8 mouse cellular contexts compared by ENCODE assay signal in the genomic region with DNA sequence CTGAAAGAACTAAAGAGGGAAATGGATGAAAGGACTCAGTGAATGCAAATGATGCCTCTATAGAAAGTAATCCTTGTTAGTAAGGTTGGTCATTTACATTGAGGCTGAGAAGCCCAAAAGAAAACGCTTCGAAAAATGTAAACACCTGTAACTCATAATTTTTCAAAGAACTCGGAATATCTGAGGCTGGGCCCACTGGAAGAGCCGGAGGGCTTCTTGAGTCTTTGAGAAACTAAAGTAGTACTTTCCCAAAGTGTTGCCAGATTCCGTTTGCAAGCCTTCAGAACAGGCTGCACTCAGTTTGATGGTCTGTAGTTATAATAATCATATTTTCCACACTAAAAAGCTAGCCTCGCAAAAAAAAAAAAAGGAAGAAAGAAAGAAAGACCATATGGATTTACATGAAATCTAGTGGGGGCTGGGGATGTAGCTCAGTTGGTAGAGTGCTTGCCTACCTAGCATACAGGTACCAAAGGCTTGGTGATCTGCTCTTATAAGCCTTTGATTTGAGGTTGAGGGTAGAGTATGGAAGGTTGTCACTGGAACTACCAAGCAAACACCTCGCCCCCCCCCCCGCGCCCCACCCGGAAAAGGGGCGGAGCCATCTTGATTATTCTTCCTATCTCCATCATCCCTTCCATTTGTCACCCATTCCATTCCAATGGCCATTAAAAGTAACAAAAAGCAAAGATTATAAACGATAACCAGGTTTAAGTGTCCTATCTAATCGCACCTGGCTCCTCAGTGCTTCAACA. TPM values are rescaled to one million over a fixed set of nuclear protein-coding genes. Genes with fewer than 3 reads are reported as not detected.
DNase-seq lines count a peak whose midpoint lies in the region; ATAC-seq and TF ChIP-seq lines count a peak whose summit lies in the region.

A gene (minus strand): TSS at position 48 of the 755 bp plus-strand sequence.

- H3K4me3 ChIP-seq in layer of hippocampus, adult 2 months: peak within 1 kb of the TSS; percentile 93
- H3K4me3 ChIP-seq in forebrain, embryonic 15.5 days: peak within 1 kb of the TSS; percentile 59
- H3K4me3 ChIP-seq in hindbrain, embryonic 13.5 days: peak within 1 kb of the TSS; percentile 62
- peak within 1 kb of the TSS; percentile 86 for H3K4me3 ChIP-seq in liver, embryonic 14.5 days (ENCODE audit: insufficient read depth in 1 of 2, low read depth in 2 of 2, low read length in 2 of 2)

- no peaks in the 10 kb centered on the region for H3K9me3 ChIP-seq in forebrain, embryonic 15.5 days
- no peaks in the 10 kb centered on the region for H3K9me3 ChIP-seq in hindbrain, embryonic 13.5 days
- H3K9me3 ChIP-seq in liver, embryonic 14.5 days (ENCODE audit: control insufficient read depth, low read length): no peaks in the 10 kb centered on the region

- H3K9ac ChIP-seq in forebrain, embryonic 15.5 days (replicated peaks): peak within 1 kb of the TSS; percentile 68
- peak within 1 kb of the TSS; percentile 80 for H3K9ac ChIP-seq in hindbrain, embryonic 13.5 days
- H3K9ac ChIP-seq in liver, embryonic 14.5 days (replicated peaks): peak within 1 kb of the TSS; percentile 66

- peak; percentile 24; the same call in 1 of the 2 replicates for ATAC-seq in forebrain, embryonic 15.5 days (replicated peaks)
- peak; percentile 21; the same call in 1 of the 2 replicates for ATAC-seq in hindbrain, embryonic 13.5 days (ENCODE audit: low FRiP score)
- ATAC-seq in liver, embryonic 14.5 days (ENCODE audit: insufficient read depth): no peak

- peaks cover 14% of the 10 kb centered on the region for H3K4me1 ChIP-seq in forebrain, embryonic 15.5 days
- H3K4me1 ChIP-seq in hindbrain, embryonic 13.5 days (replicated peaks): peaks cover 15% of the 10 kb centered on the region
- peaks cover 0 to 6% of the 10 kb centered on the region in 2 experiments; a peak in 3 of 4 replicates for H3K4me1 ChIP-seq in liver, embryonic 14.5 days (replicated peaks; ENCODE audit: control insufficient read depth in 2 of 2, insufficient read depth in 2 of 2, low read length in 1 of 2)

- WGBS in forebrain, embryonic 15.5 days: 47% methylated on average over 13 of the region's 13 CpGs
- WGBS in hindbrain, embryonic 13.5 days: 51% methylated on average over 13 of the region's 13 CpGs
- 37% methylated on average over 13 of the region's 13 CpGs for WGBS in liver, embryonic 14.5 days (ENCODE audit: insufficient replicate concordance)

- 0 out of 2 replicates have a peak, but pooled peaks cover 2% of the 10 kb centered on the region for H3K36me3 ChIP-seq in forebrain, embryonic 15.5 days
- H3K36me3 ChIP-seq in hindbrain, embryonic 13.5 days: 0 out of 2 replicates have a peak, but pooled peaks cover 8% of the 10 kb centered on the region
- no peaks in the 10 kb centered on the region for H3K36me3 ChIP-seq in liver, embryonic 14.5 days (replicated peaks; ENCODE audit: control insufficient read depth, insufficient read depth, low read depth)

- TF ChIP-seq CTCF in layer of hippocampus, adult 2 months (conservative IDR thresholded peaks at IDR 0.05): no peak
- no peak for TF ChIP-seq CTCF in liver, embryonic 14.5 days (IDR thresholded peaks at IDR 0.05; ENCODE audit: low read depth)

- H3K4me2 ChIP-seq in forebrain, embryonic 15.5 days (replicated peaks): peak within 1 kb of the TSS; percentile 60
- H3K4me2 ChIP-seq in hindbrain, embryonic 13.5 days: peak within 1 kb of the TSS; percentile 82
- peak within 1 kb of the TSS; percentile 83 for H3K4me2 ChIP-seq in liver, embryonic 14.5 days (ENCODE audit: low read depth)

- TF ChIP-seq EP300 in liver, embryonic 14.5 days (IDR thresholded peaks at IDR 0.05; ENCODE audit: low read depth): no peak

- H3K27me3 ChIP-seq in forebrain, embryonic 15.5 days: no peaks in the 10 kb centered on the region
- no peaks in the 10 kb centered on the region for H3K27me3 ChIP-seq in hindbrain, embryonic 13.5 days
- no peaks in the 10 kb centered on the region for H3K27me3 ChIP-seq in liver, embryonic 14.5 days (ENCODE audit: control insufficient read depth, insufficient read depth, low read length)

- H3K27ac ChIP-seq in layer of hippocampus, adult 2 months: peak within 1 kb of the TSS; percentile 98
- peak within 1 kb of the TSS; percentile 76 for H3K27ac ChIP-seq in forebrain, embryonic 15.5 days (replicated peaks)
- peak within 1 kb of the TSS; percentile 87 for H3K27ac ChIP-seq in hindbrain, embryonic 13.5 days
- H3K27ac ChIP-seq in liver, embryonic 14.5 days: no peak within 1 kb of the TSS; the same call in 1 of the 2 replicates

- no peak for DNase-seq in layer of hippocampus, adult 2 months (ENCODE audit: low spot score in 2 of 2)
- DNase-seq in layer of hippocampus, adult 9-11 months: no peak
- peak; percentile 52 for DNase-seq in NIH3T3 (ENCODE audit: low read depth)
- no peak for DNase-seq in liver, embryonic 14.5 days (ENCODE audit: low read depth in 3 of 3, low spot score in 3 of 3)
- no peak for DNase-seq in c-Kit-positive CD71-positive TER-119-positive erythroid progenitor cells, embryonic 14.5 days (ENCODE audit: low spot score)
- DNase-seq in right cerebral cortex, postnatal 25 days: no peak

RNA-seq across cellular contexts. Expression of the gene that starts here (rescaled TPM):
- 100 to 1,000 TPM; 132 to 142 TPM for total RNA-seq in layer of hippocampus, adult 2 months (2021)
- polyA plus RNA-seq in forebrain, embryonic 15.5 days (2015; fragmentation: Nextera tagmentation; extraction: Ambion mirVana): 329 and 341 TPM in 2 replicates
- 369 and 382 TPM in 2 replicates for polyA plus RNA-seq in hindbrain, embryonic 13.5 days (2015; fragmentation: Nextera tagmentation; extraction: Ambion mirVana)
- polyA plus RNA-seq in liver, embryonic 14.5 days (2012; rRNA removed): 14.8 and 31.4 TPM in 2 replicates
- 151 and 157 TPM in 2 replicates for polyA plus RNA-seq in liver, embryonic 14.5 days (2014; fragmentation: Nextera tagmentation; extraction: Ambion mirVana)
